Mouse (Mus musculus) lung, postnatal 36 days (tissue): ENCODE results near the gene Fer1l4.

Experiments
- DNase-seq: peaks from one replicate; pipeline ENCODE4 v3.0.0; 2022; ENCODE audit warnings: mixed read lengths

The Fer1l4 gene

DNA sequence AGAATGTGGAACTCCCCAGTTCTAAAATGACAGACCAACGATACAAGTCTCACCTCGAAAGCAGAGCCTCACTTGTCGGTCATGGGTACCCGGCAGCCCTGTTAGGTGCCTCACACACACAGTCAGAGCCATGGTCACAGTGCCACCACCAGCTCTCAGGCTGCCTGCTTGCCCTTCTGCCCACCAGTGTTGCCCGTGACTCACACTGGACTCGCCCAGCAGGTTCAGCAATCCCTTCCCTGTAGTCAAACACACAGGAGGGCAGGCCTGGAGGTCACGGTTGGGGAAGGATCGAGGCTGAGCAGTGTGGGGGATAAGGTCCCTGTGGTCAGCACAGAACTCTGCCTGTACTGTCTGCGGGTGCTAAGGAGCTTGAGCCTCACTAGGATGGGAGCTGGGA, at the start of gene Fer1l4:
Fer1l4 (minus strand) TSS at position 132 of the 400 bp plus-strand sequence.
- peak; percentile 2 for DNase-seq

DNA sequence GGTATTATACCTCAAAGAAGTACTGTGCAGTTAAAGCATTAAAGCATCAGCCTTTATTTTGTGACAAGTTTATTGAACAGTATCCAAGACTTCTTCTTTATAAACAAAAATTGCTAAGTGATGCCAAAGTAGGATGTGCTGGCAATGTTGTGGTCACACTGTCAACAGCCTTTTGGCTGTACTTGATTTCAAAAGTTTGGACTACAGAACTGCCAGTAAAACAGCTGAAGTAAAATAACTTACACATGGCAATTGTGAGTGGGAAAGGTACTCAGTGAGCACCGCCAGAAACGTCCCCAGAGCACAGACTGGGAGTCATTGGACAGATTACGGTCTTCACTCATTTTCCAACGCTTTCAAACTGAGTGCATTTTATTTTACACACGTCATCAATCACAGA, 39.2 kb upstream of the Fer1l4 start:
- peak; percentile 22 for DNase-seq

DNA sequence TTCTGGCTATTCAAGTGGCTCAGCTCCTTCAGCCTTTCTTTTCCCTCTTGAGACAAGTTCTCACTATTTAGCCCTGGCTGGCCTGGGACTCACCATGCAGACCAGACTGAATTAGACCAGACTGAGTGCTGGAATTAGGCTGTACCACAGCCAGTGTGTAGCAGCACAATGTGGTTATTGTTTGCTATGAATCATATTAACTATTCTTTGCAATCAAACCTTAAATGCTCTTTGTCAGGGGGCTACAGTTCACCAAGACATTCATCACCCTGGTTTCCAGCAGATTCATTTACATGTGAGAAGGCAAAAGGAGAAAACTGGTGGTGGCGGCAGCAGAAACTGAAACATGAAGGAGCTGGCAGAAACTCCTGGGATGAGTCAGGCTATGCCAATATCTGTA, 37.1 kb upstream of the Fer1l4 start:
- DNase-seq, result peak; percentile 11

DNA sequence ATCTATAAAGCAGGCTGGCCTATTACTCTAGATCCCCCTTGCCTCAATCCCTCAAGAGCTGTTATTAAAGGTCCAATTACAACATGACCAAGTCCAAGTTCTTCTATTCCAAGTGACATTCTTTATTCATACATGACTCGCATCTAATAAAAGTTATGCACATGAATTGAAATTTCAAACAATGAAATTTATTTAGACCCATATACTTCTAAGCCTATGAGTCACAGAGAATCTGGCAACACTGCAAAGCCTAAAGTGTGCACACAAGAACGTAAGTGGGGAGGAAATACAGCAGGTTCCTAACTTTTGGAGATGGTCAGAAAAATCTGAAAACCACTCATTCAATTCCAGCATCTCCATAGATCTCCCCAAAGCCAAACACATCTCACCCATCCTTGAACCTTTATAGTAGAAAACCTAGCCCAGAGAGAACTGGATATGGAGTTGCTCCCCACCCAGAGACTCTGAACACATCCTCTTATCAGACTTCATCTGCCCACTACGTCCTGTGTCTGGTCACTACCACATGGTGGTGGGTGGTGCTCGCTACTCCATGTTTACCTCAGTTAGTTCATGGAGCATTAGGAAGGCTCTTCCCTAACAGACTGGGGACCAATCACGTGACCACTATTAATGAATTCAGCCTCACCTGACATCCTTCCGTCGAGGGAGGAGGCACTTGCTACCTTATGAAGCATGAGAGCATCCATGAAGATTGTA, 34.8 kb upstream of the Fer1l4 start:
- no peak for DNase-seq

DNA sequence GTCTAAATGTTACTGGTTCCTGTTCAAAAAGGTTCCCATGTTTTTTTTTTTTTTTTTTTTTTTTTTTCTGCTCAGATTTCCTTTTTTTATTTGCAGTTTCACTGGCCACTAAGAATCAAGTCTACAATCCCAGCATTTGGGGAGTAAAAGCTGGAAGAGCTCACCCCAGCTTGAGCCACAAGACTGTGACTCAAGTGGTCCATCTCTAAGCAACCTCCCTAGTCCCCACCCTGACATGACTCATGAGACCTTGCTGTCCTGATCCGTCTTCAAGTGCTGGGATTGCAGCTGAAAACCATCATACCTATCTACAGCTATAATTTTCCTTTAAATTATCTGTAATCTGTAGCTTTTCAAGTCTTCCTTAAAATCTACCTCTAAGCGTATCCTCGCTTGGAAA, 31.8 kb upstream of the Fer1l4 start:
- no peak for DNase-seq

DNA sequence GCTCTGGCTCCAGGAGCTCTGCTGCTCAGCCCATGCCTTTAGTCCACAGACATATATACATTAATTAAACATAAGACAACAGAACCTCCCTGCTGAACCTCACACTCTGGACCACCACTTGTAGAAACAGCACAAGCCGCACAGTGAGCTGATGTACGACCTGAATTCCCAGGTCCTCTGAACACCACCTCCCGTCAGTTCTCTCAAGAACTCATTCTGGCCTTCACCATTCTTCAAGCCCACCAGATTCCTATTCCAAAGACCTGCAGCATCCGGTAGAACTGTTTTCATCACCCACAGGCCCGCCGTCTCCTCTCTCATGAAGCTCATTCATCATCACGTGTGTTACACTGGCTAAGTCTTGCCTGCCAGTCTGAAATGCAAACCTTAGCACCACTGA, 27.6 kb upstream of the Fer1l4 start:
- DNase-seq, result no peak

DNA sequence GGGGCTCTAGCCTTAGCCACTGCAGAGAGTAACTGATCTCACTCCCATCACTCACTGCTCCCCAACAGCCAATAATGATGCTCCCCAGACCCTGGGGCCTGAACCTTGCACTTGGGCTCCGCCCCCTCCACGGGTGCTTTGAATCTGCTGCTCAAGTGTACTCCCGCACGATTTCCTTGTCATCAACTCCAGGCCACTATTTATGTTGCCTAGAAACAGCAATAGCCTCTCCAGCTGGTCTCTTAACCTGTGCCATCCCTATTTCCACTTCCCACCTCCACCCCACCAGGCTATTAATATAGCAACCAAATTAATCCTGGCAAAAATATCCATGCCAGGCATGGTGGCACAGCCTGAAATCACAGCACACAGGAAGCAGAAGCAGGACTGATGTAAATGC, 26.9 kb upstream of the Fer1l4 start:
- peak; percentile 19 for DNase-seq

DNA sequence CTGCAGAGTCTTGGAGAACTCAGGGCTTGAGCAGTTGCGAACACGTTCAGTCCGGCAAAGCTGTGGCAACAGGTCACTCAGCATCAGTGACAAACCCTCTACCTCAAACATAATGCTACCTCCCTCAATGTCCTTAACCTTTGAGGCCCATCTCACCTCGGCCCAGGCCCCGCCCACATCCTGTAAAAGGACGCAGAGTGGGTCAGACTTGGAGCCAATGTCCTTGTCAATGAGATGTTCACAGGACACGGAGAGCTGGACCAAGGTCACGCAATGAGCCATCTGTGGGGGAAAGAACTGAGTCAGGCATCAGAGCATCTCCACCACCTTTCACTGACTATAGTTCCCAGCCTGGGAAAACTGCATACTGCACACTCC, 26.4 kb upstream of the Fer1l4 start:
- no peak for DNase-seq

DNA sequence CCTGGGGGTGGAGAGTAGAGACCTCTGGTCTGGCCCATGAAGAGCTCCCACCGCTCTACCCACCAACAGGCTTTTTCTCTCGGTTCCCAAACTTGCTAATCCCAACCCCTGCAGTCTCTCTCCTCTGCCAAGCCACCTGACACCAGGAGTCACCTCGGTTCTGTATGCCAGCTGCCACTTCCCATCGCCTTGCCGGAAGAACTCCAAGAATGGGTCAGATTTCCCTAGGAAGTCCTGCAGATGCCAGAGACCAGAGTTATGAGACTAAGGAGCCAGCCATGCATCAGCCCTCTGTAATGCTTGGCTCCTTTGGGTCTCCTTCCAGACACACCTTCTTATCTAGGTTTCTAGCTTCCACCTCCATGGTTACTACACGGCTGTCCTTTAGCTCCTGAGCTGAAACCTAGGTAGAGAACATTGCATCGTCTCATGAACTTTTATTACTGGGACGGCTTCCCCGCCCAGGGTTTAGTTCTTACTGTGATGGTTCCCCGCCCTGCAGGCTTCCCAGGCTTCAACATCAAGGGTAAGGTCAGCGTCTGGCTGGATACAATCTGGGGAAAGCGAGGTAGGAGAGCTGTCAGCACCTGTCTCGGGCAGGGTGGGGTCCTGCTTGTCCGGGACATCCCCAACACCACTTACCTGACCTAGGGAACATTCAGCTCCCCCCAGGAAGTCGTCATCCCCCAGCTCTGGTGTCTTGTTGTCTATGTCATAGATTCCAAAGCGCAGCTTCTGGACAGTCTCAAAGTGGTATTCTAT, 25.9 kb upstream of the Fer1l4 start:
- no peak for DNase-seq

DNA sequence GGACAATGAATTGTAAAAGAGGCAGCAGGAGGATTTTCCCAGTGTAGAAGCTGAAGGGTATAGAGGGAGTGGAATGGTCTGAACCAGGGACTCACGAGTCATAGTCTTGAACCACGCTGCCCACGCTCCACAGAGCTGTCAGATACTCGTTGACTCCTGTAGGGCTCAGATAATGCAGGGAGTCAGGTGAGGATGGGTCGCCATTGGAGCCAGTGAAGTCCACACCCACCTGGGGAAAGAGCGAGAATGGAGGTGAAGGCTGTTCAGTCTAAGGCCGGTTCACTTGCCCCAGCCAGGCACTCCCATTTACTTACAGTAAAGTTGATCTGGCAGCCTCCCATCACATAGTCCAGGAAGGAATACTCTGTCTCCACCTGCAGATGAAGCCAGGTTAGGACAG, 24.7 kb upstream of the Fer1l4 start:
- no peak for DNase-seq

DNA sequence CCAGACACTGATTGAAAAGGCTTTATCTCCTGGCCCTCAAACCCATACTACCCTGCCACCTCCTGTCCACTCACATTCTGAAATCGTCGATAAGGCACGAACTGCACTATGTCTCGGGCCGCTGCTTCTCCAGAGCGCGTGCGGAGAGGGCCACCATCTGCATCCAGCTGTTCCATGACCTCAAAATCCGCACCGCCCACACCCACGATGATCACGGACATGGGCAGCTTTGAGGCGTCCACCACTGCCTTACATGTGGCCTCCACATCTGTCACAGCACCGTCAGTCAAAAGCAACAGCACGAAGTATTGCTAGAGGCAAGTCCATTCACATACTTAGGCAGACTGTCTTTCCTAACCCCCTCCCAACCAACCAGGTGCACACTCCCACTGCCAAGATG, 21.0 kb upstream of the Fer1l4 start:
- peak; percentile 47 for DNase-seq

DNA sequence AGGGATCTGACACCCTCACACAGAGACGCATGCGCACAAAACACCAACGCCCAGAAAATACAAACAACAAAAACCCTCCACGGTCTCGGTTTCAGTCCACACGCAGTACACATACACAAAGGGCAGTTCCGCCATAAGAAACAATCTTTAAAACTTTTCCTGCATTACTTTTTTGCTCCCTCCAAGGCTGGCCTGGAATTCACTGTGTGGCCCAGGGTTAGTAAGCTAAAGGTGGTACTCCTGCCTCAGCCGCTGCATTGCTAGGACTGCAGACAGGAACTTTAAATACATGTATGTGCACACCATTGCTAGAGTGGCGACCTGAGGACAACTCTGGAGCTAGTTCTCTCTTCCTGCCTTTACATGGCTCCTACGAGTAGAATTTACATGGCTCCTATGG, 18.5 kb upstream of the Fer1l4 start:
- no peak for DNase-seq

DNA sequence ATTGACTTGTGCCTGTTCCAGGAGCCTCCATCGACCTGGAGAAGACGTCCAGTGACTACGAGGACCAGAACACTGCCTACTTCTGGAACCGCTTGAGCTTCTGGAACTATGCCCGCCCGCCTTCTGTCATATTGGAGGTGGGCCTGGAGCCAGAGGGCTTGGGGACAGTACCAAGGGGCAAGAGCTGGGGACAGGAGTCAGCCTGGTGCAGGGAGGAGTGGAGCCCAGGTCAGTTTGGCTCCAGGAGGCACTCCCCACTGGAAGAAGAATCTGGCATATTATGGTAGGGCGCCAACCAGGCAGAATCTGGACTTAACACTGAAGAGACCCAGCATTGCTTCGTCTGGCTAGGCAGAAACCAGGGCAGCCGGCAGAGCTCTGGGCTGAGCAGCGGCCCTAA, 15.2 kb upstream of the Fer1l4 start:
- no peak for DNase-seq

DNA sequence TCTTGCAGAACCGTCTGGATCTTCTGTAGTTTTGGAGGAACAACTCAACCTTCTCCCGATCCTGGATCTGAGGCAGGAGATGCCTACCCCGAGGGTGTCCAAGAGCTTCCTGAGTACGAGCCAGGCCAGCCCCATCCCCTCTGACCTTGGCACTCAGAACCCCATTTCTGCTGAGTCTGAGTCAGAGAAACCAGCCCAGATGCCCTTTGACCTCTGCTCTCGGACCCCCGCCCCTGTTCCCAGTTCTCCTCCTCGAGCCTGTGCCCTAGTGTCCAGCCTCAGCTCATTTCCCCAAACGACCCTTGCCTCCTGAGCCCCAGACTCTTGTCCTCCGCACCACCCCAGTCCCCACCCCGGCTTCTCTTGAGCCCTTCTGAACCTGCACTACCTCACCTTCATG, 13.4 kb upstream of the Fer1l4 start:
- DNase-seq, result no peak

DNA sequence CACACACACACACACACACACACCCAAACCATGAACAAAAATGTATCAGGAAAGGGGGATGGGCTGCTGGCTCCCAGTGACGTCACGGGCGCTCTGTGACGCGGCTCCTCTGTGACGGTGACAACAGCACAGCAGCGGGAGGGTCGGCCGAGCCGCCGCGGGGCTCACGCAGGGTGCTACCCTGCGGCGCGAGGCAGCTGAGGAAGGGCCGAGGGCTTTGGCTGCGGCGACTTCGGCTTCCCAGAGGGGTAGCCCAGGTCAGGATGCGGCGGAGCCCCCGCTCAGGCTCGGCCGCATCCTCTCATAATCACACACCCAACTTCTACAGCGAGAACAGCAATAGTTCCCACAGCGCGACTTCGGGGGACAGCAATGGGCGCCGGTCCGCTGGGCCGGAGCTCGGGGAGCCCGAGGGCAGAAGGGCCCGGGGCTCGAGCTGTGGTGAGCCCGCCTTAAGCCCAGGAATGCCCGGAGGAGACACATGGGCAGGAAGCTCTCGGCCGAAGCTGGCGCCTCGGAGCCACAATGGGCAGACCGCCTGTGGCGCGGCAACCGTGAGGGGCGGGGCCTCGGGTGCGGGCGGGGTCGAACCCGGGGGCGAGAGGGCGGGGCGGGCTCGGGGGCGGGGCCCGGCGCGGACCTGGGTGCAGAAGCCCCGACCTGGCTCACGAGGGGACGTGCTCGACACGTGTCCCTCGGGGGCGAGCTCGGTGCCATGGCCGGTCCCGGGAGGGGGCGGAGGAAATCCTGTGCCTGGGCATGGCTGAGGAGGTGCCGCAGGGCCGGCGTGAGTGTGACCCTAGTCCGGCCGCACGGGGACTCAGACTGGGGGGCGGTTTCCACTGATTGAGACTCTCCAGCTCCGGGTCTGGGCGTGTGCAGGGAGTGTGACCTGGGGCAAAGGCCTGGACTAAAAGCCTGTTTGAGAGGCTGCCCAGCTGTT, 12.6 kb upstream of the Fer1l4 start, which contains the start of gene Spag4:
Spag4 (plus strand) TSS at position 77 of the 943 bp plus-strand sequence.
- DNase-seq, result peak; percentile 78

DNA sequence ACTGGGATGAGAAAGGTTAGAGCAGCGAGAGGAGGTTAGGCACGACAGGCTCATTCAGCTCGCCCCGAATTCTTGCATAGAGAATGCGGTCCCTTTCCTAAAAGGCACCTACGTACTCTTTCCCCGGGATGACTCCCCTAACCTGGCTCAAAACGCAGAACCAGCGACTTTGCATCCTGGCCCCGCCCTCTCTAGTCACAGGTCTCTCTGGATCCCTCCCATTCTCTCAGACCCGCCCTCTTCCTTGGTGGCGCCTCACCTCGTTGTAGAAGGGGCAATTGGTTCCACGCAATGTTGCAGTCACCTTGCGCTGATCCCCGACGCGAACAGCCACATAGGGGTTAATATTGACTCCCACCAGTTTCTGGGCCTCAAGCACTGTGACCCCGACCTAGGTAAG, 4.8 kb downstream of the Fer1l4 start:
- DNase-seq, result peak; percentile 53

DNA sequence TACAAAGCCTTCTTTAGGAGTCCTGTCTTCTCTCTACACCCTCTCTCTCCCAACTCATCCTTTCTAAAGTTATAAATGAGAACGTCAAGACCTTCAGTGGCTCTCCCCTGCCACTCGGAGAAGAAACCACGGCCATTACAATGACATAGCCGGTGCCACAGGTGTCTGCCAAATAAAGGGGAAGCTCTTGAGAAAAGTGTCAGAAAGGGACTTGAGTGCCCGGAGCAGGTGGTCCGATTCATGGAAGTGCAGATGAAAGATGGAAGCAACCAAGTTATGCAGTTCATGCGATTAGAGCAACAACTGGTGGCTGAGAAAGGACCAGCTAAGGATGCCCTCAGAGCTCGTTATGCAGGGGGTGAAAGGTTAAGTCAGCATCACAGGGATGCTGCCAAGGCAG, 9.8 kb downstream of the Fer1l4 start:
- no peak for DNase-seq

DNA sequence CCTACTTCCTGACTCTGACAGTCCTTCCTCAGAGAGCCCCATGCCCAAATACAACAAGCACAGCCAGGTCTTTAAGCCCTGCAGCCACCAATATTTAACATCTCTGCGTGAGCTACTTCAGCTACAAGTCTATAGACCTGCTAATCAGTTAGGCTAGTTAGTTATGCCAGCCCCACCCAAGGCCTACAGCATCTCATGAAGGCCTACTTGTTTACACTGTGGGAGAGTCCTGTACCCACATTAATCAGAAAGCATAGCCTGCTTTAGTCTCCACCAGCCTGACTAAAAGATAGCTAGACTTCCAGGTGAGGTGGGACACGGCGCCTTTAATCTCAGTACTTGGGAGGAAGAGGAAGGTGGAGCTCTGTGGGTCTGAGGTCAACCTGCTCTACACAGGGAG, 13.4 kb downstream of the Fer1l4 start:
- DNase-seq, result no peak

DNA sequence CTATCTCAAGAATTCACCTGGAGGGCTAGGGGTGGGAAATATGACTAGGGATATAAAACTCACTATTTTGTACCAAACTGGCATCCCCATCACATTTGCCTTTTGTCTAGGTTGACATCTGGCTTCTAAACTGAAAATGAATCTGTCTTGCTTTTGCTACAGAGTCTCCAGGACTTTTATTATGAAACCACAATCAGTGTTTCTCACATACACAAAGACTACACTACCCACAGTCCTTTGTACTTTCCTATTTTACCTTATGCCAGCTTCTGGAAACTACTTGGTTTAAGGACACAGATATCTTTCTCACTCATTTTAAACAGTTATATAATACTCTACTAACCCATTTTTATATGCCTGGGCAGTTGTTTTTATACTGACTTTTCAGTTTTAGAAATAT, 27.3 kb downstream of the Fer1l4 start:
- DNase-seq, result no peak

DNA sequence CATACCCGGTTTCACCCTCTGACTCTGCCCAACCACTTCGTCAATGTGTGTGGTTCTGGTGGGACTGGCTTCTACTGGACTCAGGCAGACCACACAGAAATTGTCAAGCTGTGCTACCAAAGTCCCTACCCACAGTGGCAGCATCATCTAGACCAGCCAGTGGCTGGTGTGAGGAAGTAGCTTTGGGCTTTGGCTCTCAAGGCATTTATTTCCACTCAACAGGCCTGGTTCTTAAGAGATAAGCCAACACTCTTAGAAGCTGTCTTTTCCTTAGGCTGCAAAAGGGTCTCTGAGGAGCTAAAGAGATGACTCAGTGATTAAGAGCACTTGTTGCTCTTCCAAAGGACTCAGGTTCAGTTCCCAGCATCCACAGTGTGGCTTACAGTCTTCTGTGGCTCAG, 31.0 kb downstream of the Fer1l4 start:
- DNase-seq, result no peak

DNA sequence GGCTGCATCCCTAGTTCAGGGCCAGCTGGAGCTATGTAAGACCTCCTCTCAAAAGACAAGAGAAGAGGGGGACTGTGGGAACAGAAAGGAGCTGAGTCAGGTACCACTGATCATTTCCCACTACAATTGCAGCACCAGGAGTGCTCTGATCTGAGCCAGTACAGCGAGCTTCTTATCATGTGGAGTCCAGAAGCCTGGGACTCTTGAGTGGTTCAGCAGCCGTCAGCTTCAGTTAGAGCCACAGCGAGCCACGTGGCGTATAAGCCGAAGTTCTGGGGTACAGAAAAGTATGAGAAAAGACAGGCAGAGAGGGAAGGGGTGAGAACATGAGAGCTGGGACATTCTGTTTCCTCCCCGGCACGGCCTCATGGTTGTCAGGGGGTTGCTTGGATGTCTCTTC, 31.5 kb downstream of the Fer1l4 start:
- no peak for DNase-seq

DNA sequence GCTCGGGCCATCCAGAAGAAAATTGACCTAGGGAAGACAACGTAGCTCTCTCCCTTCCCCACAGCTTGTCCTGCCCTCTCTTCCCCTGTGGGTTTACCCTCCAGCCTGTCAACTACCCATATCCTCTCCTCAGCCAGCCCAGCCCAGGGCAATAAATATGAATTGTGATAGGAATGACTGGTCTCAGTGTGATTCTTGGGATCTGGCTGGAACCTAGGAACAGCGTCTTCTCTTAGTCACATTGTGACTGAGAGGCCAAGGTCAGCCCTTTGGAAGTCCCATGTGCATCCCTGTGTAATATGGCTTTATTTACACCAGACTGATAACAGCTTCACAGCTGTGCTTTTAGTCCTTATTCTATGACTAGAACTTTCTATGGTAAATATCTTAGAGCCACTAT, 34.6 kb downstream of the Fer1l4 start:
- DNase-seq, result no peak

DNA sequence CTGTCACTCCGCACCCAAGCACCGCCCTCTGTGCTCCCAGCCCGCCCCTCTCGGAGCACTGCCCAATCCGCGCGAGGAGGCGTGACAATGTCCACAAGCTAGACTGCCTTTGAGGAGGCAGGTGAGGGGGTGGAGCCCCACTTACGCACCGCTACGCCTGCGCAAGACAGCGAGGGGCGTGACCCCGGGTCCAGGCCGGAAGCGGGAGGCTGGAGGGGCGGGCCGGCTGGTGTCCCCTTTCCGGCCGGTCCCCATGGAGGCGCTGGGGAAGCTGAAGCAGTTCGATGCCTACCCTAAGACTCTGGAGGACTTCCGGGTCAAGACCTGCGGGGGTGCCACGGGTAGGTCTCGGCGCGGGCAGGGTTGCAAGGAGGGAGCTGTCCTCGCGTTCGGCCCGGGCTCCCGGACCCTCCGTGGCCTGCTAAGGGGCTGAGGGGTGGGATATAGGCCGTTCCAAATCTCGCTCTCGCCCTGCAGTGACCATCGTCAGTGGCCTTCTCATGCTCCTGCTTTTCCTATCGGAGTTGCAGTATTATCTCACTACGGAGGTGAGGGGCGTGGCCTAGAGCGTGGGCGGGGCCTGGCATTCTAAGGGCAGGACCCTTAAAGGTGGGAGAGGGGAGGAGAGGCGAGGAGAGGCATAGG, 44.7 kb downstream of the Fer1l4 start, which contains the start of the genes 6430550D23Rik and Ergic3:
6430550D23Rik (minus strand) TSS at position 90 of the 645 bp plus-strand sequence.
Ergic3 (plus strand) TSS at position 158 of the 645 bp plus-strand sequence.
- DNase-seq, result peak; percentile 99
